Mouse (Mus musculus) hindbrain, postnatal 0 days (tissue): ENCODE data around the gene Gzmn. TPM values are rescaled to one million over a fixed set of nuclear protein-coding genes. Genes with fewer than 3 reads are reported as not detected.

ENCODE experiments used
- ATAC-seq: fragments of 200-750 bp; cut with Nextera tagmentation; 2 replicates; pipeline ENCODE4 v1.8.0; 2017; ENCODE audit warnings: mild to moderate bottlenecking, moderate TSS enrichment, moderate library complexity
- DNase-seq: peaks from one replicate; pipeline ENCODE4 v3.0.0-alpha.2; 2015; ENCODE audit warnings: low spot score
- H3K27ac ChIP-seq: fragments of 300-500 bp; sonication (generic); 2 replicates; pipeline ENCODE4 v1.5.1; 2014; ENCODE audit warnings: mild to moderate bottlenecking
- H3K27me3 ChIP-seq: fragments of 300-500 bp; sonication (generic); 2 replicates; pipeline ENCODE4 v1.6.1; 2014; ENCODE audit warnings: low read length, mixed read lengths; ENCODE audit not compliant: insufficient read depth
- H3K36me3 ChIP-seq: fragments of 300-500 bp; sonication (generic); 2 replicates; pipeline ENCODE4 v1.6.1; 2014; ENCODE audit warnings: low read length, mixed read lengths; ENCODE audit not compliant: insufficient read depth
- H3K4me1 ChIP-seq: fragments of 300-500 bp; sonication (generic); 2 replicates; pipeline ENCODE4 v1.6.1; 2014; ENCODE audit warnings: antibody characterized with exemption, low read length, mixed read lengths; ENCODE audit not compliant: insufficient read depth
- H3K4me2 ChIP-seq: fragments of 300-500 bp; sonication (generic); 2 replicates; pipeline ENCODE4 v1.6.1; 2014; ENCODE audit warnings: low read depth, mild to moderate bottlenecking, low read length, moderate library complexity, mixed read lengths
- H3K4me3 ChIP-seq: fragments of 300-500 bp; sonication (generic); 2 replicates; pipeline ENCODE4 v1.5.1; 2014; ENCODE audit warnings: low read length
- H3K9ac ChIP-seq: fragments of 300-500 bp; sonication (generic); replicated peaks from 2 replicates; pipeline ENCODE4 v1.6.1; 2014; ENCODE audit warnings: mild to moderate bottlenecking, low read length, moderate library complexity, mixed read lengths
- H3K9me3 ChIP-seq: fragments of 300-500 bp; sonication (generic); 2 replicates; pipeline ENCODE4 v1.6.1; 2016; ENCODE audit warnings: low read length, mixed read lengths
- CTCF ChIP-seq: IDR thresholded peaks from 2 replicates; pipeline ENCODE4 v1.5.1; 2016; ENCODE audit warnings: antibody characterized with exemption, control low read depth, low read depth
- WGBS: fragments of 180-500 bp; shearing (Covaris S2); extraction: QIAGEN DNeasy Blood & Tissue Kit; methylation state at CpG from one replicate; pipeline ENCODE4 v1.1.7; 2014; 5-methylcytosine and 5-hydroxymethylcytosine counted together
- polyA plus RNA-seq: library from polyadenylated mRNA; unstranded; fragments of >200 nt; fragmentation: Nextera tagmentation; extraction: Ambion mirVana; gene quantifications from 2 replicates; pipeline ENCODE4 v1.2.1, GENCODE M21; 2015
- total RNA-seq: library from RNA; depleted of rRNA; stranded (reverse); fragments of >200 nt; gene quantifications from 2 replicates; pipeline ENCODE4 v1.2.3, GENCODE M21; 2014; rRNA removed

The Gzmn gene
- total and polyA plus RNA-seq, 2 experiments from 2014 or later: not detected

DNA sequence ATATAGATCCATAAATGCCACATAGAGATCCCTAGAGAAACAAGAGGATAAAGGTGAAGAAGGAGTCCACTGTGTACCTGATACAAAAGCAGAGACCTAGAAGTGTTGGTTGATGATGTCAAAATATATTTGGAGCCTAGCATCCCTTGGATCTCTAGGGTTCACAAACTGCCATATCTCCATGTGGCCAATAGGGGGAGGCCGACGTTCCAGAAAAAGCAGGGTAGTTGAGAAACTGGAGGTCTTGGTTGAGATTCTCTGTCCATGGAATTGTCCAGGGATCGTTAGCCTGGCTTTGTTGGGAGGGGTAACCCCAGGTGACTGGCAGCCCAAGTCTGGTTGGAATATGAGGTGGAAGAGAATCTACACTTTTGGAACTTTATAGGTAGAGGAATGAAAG is 46.1 kb downstream of the Gzmn start:
- H3K4me1 ChIP-seq: no peaks in the 10 kb centered on the region
- no peak overlapping the region for H3K9ac ChIP-seq

DNA sequence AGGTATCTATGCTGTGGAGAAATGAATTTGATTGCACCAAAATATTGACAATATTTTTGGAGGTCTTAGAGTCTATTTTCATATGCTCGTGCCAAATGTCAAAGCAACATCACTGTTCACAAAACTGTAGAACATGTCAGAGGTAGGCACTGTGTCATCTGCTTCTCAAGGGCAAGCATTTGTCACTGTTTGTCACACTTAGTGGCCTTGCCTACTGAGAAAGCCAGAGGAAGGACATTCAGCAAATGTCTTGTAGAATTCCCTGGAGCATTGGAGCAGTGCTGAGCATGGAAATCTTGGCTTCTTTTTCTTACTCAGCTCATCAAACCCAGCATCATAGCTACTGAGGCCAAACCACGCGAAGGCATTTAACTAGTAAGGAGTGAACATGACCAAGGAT is 50.9 kb downstream of the Gzmn start:
- TF ChIP-seq CTCF: no peak

More for the DNA sequence above, 46.1 kb downstream of the Gzmn start:
- DNase-seq: no peak
- TF ChIP-seq CTCF: peak; percentile 15; the same call in 1 of the 2 replicates
- ATAC-seq: no peak
- WGBS: 42% methylated on average over 3 of the region's 3 CpGs
- no peak overlapping the region for H3K27ac ChIP-seq
- H3K4me2 ChIP-seq: no peak overlapping the region
- H3K9me3 ChIP-seq: no peaks in the 10 kb centered on the region
- H3K27me3 ChIP-seq: no peaks in the 10 kb centered on the region
- no peak overlapping the region for H3K4me3 ChIP-seq
- no peaks in the 10 kb centered on the region for H3K36me3 ChIP-seq

DNA sequence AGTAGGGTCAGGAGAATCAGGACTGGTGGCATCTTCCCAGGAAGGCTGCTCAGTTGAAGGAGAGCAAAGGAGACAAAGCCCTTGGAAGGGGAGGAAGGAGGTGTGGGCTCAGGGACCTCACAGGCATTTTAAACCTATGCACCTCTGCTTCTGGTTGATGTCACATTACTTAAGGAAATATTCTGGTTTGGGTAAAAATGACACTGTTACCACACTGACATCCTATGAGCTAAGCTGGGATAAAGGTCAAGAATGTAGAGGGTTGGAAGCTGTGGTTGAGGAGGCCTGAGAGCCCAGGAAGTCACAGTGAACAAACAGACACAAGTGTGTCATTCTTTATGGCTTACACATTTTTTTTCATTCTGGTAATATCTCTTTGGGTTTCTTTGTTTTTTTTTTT is 53.9 kb downstream of the Gzmn start, which contains the start of gene Gzme:
Gzme (minus strand) TSS at position 101 of the 400 bp plus-strand sequence.
- Histone ChIP-seq H3K9ac (no peak within 1 kb of the TSS), H3K36me3 (no peaks in the 10 kb centered on the region), H3K27me3 (no peaks in the 10 kb centered on the region), H3K9me3 (no peaks in the 10 kb centered on the region), H3K4me2 (no peak within 1 kb of the TSS), H3K27ac (no peak within 1 kb of the TSS), H3K4me1 (no peaks in the 10 kb centered on the region), H3K4me3 (no peak within 1 kb of the TSS)
- TF ChIP-seq CTCF: no peak
- no peak for DNase-seq
- ATAC-seq: no peak

More for the DNA sequence above, 50.9 kb downstream of the Gzmn start:
- Histone ChIP-seq H3K36me3 (no peaks in the 10 kb centered on the region), H3K27me3 (no peaks in the 10 kb centered on the region), H3K9ac (no peak overlapping the region), H3K27ac (no peak overlapping the region), H3K4me2 (no peak overlapping the region), H3K4me3 (no peak overlapping the region), H3K4me1 (no peaks in the 10 kb centered on the region), H3K9me3 (no peaks in the 10 kb centered on the region)
- DNase-seq (no peak), ATAC-seq (no peak)
- WGBS: 84% methylated on average over 3 of the region's 3 CpGs

Other genes starting within 250 kb of the Gzmn start
- gene Cma1, start 229.9 kb downstream of the Gzmn start, total RNA-seq: 0.21 and 1.6 TPM in 2 replicates
- 0.88 and 1.3 TPM in 2 replicates for gene Cma1, start 229.9 kb downstream of the Gzmn start, polyA plus RNA-seq
- gene Cma2, start 223.6 kb downstream of the Gzmn start, total RNA-seq: not detected in 2 replicates
- not detected in 2 replicates for gene Cma2, start 223.6 kb downstream of the Gzmn start, polyA plus RNA-seq
- gene Mcpt1, start 156.6 kb downstream of the Gzmn start, total RNA-seq: not detected in 2 replicates
- gene Mcpt1, start 156.6 kb downstream of the Gzmn start, polyA plus RNA-seq: not detected in 2 replicates
- gene Mcpt9, start 144.1 kb downstream of the Gzmn start, total RNA-seq: not detected in 2 replicates
- not detected in 2 replicates for gene Mcpt9, start 144.1 kb downstream of the Gzmn start, polyA plus RNA-seq
- not detected in 2 replicates for gene Mcpt2, start 132.6 kb downstream of the Gzmn start, total RNA-seq
- gene Mcpt2, start 132.6 kb downstream of the Gzmn start, polyA plus RNA-seq: not detected in 2 replicates
- gene Mcpt4, start 112.3 kb downstream of the Gzmn start, total RNA-seq: not detected in 2 replicates
- 0.48 TPM in 1 of 2 replicates, not detected in the other for gene Mcpt4, start 112.3 kb downstream of the Gzmn start, polyA plus RNA-seq
- not detected in 2 replicates for gene Mcpt8, start 89.3 kb downstream of the Gzmn start, total RNA-seq
- not detected in 2 replicates for gene Mcpt8, start 89.3 kb downstream of the Gzmn start, polyA plus RNA-seq
- not detected in 2 replicates for gene Ctsg, start 72.0 kb downstream of the Gzmn start, total RNA-seq
- gene Ctsg, start 72.0 kb downstream of the Gzmn start, polyA plus RNA-seq: not detected in 2 replicates
- gene Gzme, start 54.0 kb downstream of the Gzmn start, total RNA-seq: not detected in 2 replicates
- gene Gzme, start 54.0 kb downstream of the Gzmn start, polyA plus RNA-seq: not detected in 2 replicates
- gene Gzmd, start 42.0 kb downstream of the Gzmn start, total RNA-seq: not detected in 2 replicates
- not detected in 2 replicates for gene Gzmd, start 42.0 kb downstream of the Gzmn start, polyA plus RNA-seq
- not detected in 2 replicates for gene Gzmg, start 15.0 kb downstream of the Gzmn start, total RNA-seq
- gene Gzmg, start 15.0 kb downstream of the Gzmn start, polyA plus RNA-seq: not detected in 2 replicates
- not detected in 2 replicates for gene Gzmf, start 36.8 kb upstream of the Gzmn start, total RNA-seq
- gene Gzmf, start 36.8 kb upstream of the Gzmn start, polyA plus RNA-seq: not detected in 2 replicates
- not detected in 2 replicates for gene Gzmc, start 60.1 kb upstream of the Gzmn start, total RNA-seq
- gene Gzmc, start 60.1 kb upstream of the Gzmn start, polyA plus RNA-seq: 0.33 TPM in 1 of 2 replicates, not detected in the other
- not detected in 2 replicates for gene Gzmb, start 87.7 kb upstream of the Gzmn start, total RNA-seq
- not detected in 2 replicates for gene Gzmb, start 87.7 kb upstream of the Gzmn start, polyA plus RNA-seq
- gene Atp12a, start 190.5 kb upstream of the Gzmn start, total RNA-seq: 0.18 and 0.68 TPM in 2 replicates
- 0.26 and 0.48 TPM in 2 replicates for gene Atp12a, start 190.5 kb upstream of the Gzmn start, polyA plus RNA-seq
- 0.29 TPM in 1 of 2 replicates, not detected in the other for gene Rnf17, start 228.0 kb upstream of the Gzmn start, total RNA-seq
- 0.88 and 1.0 TPM in 2 replicates for gene Rnf17, start 228.0 kb upstream of the Gzmn start, polyA plus RNA-seq